Mouse (Mus musculus) bone marrow, adult 2 months (tissue): ENCODE results near the gene Mid1ip1.

Experiments used
- CTCF ChIP-seq: fragments of 200-500 bp; IDR thresholded peaks from 2 replicates; pipeline ENCODE4 v1.5.1; 2011; ENCODE audit warnings: low read length, control low read depth; ENCODE audit not compliant: control insufficient read depth, insufficient read depth
- POLR2A ChIP-seq: fragments of 200-500 bp; IDR thresholded peaks from 2 replicates; pipeline ENCODE4 v1.6.1; 2011; ENCODE audit warnings: low read depth, mild to moderate bottlenecking, control low read depth, low read length, borderline replicate concordance; ENCODE audit not compliant: control insufficient read depth

- TF ChIP-seq CTCF (no peak), POLR2A (no peak)
These were observed 9.8 kb downstream of the Mid1ip1 start for GRCm38 (mm10) chrX:10724571-10724970.
